In the genomic region with DNA sequence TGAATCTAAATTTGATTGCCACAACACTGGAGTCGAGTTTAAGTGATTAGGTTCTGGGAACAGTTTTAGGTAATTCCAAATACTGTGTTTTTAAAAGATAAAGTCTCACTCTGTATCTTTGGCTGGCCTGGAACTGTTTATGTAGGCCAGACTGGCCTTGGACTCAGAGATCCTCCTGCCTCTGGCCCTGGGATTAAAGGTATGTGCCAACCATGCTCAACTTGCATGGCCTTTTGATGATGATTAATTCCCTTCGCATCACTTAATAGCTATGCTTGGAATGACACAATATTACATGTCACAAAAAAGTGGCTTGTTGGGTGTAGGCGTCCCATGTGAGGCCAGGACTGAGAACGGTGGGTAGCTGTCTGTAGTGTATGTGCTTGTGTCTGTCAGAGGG, we compare ENCODE assay signal across 8 mouse cellular contexts. TPM values are rescaled to one million over a fixed set of nuclear protein-coding genes. Genes with fewer than 3 reads are reported as not detected.
DNase-seq lines count a peak whose midpoint lies in the region; ATAC-seq lines count a peak whose summit lies in the region.
"Had no signal": no experiment of that assay in that cellular context is flagged by ENCODE, and none has a peak within 500 bp of the region (broad histone marks: within the 10 kb centered on the region; RNA-seq: fewer than 3 reads in every experiment).

No protein-coding gene starts in this region.

- H3K27ac ChIP-seq in kidney, embryonic 16.5 days (ENCODE audit: low read length) = no peak overlapping the region
- no peak overlapping the region for H3K27ac ChIP-seq in hindbrain, embryonic 13.5 days
- peak overlapping the region; percentile 70; the same call in 1 of the 2 replicates for H3K27ac ChIP-seq in midbrain, embryonic 16.5 days (ENCODE audit: low read length)
- H3K27ac ChIP-seq: stomach, embryonic 15.5 days had no signal

- peaks cover 24% of the 10 kb centered on the region for H3K4me1 ChIP-seq in kidney, embryonic 16.5 days (ENCODE audit: insufficient read depth, low read length)
- peaks cover 23% of the 10 kb centered on the region for H3K4me1 ChIP-seq in hindbrain, embryonic 13.5 days (replicated peaks)
- H3K4me1 ChIP-seq in midbrain, embryonic 16.5 days (ENCODE audit: control insufficient read depth, insufficient read depth, low read length) = peaks cover 21% of the 10 kb centered on the region

- H3K36me3 ChIP-seq in kidney, embryonic 16.5 days (ENCODE audit: insufficient read depth, low read length) = no peaks in the 10 kb centered on the region
- no peaks in the 10 kb centered on the region for H3K36me3 ChIP-seq in hindbrain, embryonic 13.5 days
- H3K36me3 ChIP-seq in midbrain, embryonic 16.5 days (ENCODE audit: control insufficient read depth, insufficient read depth, low read length) = no peaks in the 10 kb centered on the region
- H3K36me3 ChIP-seq: stomach, embryonic 15.5 days had no signal

- no peak overlapping the region for H3K4me3 ChIP-seq in kidney, embryonic 16.5 days (ENCODE audit: low read length)
- peak overlapping the region; percentile 60; the same call in 1 of the 2 replicates for H3K4me3 ChIP-seq in hindbrain, embryonic 13.5 days
- H3K4me3 ChIP-seq in midbrain, embryonic 16.5 days (ENCODE audit: low read depth, low read length) = peak overlapping the region; percentile 63

- 82% methylated on average over 4 of the region's 4 CpGs for WGBS in kidney, embryonic 16.5 days
- WGBS in hindbrain, embryonic 13.5 days = 82% methylated on average over 4 of the region's 4 CpGs
- WGBS in midbrain, embryonic 16.5 days = 76% methylated on average over 4 of the region's 4 CpGs

- H3K9ac ChIP-seq in kidney, embryonic 16.5 days (replicated peaks; ENCODE audit: low read length) = no peak overlapping the region
- no peak overlapping the region for H3K9ac ChIP-seq in hindbrain, embryonic 13.5 days
- H3K9ac ChIP-seq in midbrain, embryonic 16.5 days (ENCODE audit: low read depth, low read length) = peak overlapping the region; percentile 65; the same call in 1 of the 2 replicates
- H3K9ac ChIP-seq: stomach, embryonic 15.5 days had no signal

- H3K9me3 ChIP-seq in kidney, embryonic 16.5 days (ENCODE audit: low read length) = peaks cover 5% of the 10 kb centered on the region; the same call in 1 of the 2 replicates
- no peaks in the 10 kb centered on the region for H3K9me3 ChIP-seq in hindbrain, embryonic 13.5 days
- H3K9me3 ChIP-seq in midbrain, embryonic 16.5 days (replicated peaks; ENCODE audit: control insufficient read depth, low read length, poor library complexity, severe bottlenecking) = no peaks in the 10 kb centered on the region
- H3K9me3 ChIP-seq: stomach, embryonic 15.5 days had no signal

- no peak overlapping the region; the same call in 1 of the 2 replicates for H3K4me2 ChIP-seq in kidney, embryonic 16.5 days (replicated peaks; ENCODE audit: low read depth, low read length)
- peak overlapping the region; percentile 79 for H3K4me2 ChIP-seq in hindbrain, embryonic 13.5 days
- H3K4me2 ChIP-seq in midbrain, embryonic 16.5 days (ENCODE audit: low read length) = peak overlapping the region; percentile 95

- H3K27me3 ChIP-seq in kidney, embryonic 16.5 days (ENCODE audit: insufficient read depth, low read length) = peaks cover 6% of the 10 kb centered on the region; the same call in 1 of the 2 replicates
- H3K27me3 ChIP-seq in hindbrain, embryonic 13.5 days = peaks cover 21% of the 10 kb centered on the region
- no peaks in the 10 kb centered on the region for H3K27me3 ChIP-seq in midbrain, embryonic 16.5 days (ENCODE audit: control insufficient read depth, insufficient read depth, low read depth, low read length)
- H3K27me3 ChIP-seq: stomach, embryonic 15.5 days had no signal

- DNase-seq in kidney, adult 9 months = peak; percentile 28
- peak; percentile 93 for DNase-seq in fat pad, adult 2 months (ENCODE audit: extremely low read depth, low read depth, low spot score)
- DNase-seq in cerebellum, postnatal 4 days (ENCODE audit: low spot score in 2 of 2) = no peak
- DNase-seq in kidney, adult 8-10 months = no peak

- ATAC-seq in kidney, embryonic 16.5 days (ENCODE audit: low FRiP score, low TSS enrichment) = no peak
- no peak for ATAC-seq in hindbrain, embryonic 13.5 days (ENCODE audit: low FRiP score)
- ATAC-seq in midbrain, embryonic 16.5 days = no peak

RNA-seq across cellular contexts. Expression of gene Irgm1, which starts 19.3 kb away (rescaled TPM):
- polyA plus RNA-seq in kidney, embryonic 16.5 days (2015; fragmentation: Nextera tagmentation; extraction: Ambion mirVana) = 17.0 and 18.3 TPM in 2 replicates
- polyA plus RNA-seq in hindbrain, embryonic 13.5 days (2015; fragmentation: Nextera tagmentation; extraction: Ambion mirVana) = 2.7 and 2.8 TPM in 2 replicates
- polyA plus RNA-seq in midbrain, embryonic 16.5 days (2015; fragmentation: Nextera tagmentation; extraction: Ambion mirVana) = 2.0 and 2.8 TPM in 2 replicates

RNA-seq across cellular contexts. Expression of gene Gm12184, which starts 25.7 kb away (rescaled TPM):
- polyA plus RNA-seq in kidney, embryonic 16.5 days (2015; fragmentation: Nextera tagmentation; extraction: Ambion mirVana) = 0.86 and 1.2 TPM in 2 replicates
- 2.8 and 4.4 TPM in 2 replicates for polyA plus RNA-seq in hindbrain, embryonic 13.5 days (2015; fragmentation: Nextera tagmentation; extraction: Ambion mirVana)
- 1.3 and 1.8 TPM in 2 replicates for polyA plus RNA-seq in midbrain, embryonic 16.5 days (2015; fragmentation: Nextera tagmentation; extraction: Ambion mirVana)

RNA-seq across cellular contexts. Expression of gene Trim7, which starts 26.2 kb away (rescaled TPM):
- 4.4 and 4.8 TPM in 2 replicates for polyA plus RNA-seq in kidney, embryonic 16.5 days (2015; fragmentation: Nextera tagmentation; extraction: Ambion mirVana)
- 1.0 and 2.8 TPM in 2 replicates for polyA plus RNA-seq in hindbrain, embryonic 13.5 days (2015; fragmentation: Nextera tagmentation; extraction: Ambion mirVana)
- polyA plus RNA-seq in midbrain, embryonic 16.5 days (2015; fragmentation: Nextera tagmentation; extraction: Ambion mirVana) = 1.8 and 3.6 TPM in 2 replicates

RNA-seq across cellular contexts. Expression of gene Trim41, which starts 35.0 kb away (rescaled TPM):
- 7.1 and 7.2 TPM in 2 replicates for polyA plus RNA-seq in kidney, embryonic 16.5 days (2015; fragmentation: Nextera tagmentation; extraction: Ambion mirVana)
- 7.5 TPM in 2 replicates for polyA plus RNA-seq in hindbrain, embryonic 13.5 days (2015; fragmentation: Nextera tagmentation; extraction: Ambion mirVana)
- polyA plus RNA-seq in midbrain, embryonic 16.5 days (2015; fragmentation: Nextera tagmentation; extraction: Ambion mirVana) = 6.7 and 6.9 TPM in 2 replicates

RNA-seq across cellular contexts. Expression of gene Gm5431, which starts 49.8 kb away (rescaled TPM):
- polyA plus RNA-seq in kidney, embryonic 16.5 days (2015; fragmentation: Nextera tagmentation; extraction: Ambion mirVana) = 0.09 and 0.21 TPM in 2 replicates
- polyA plus RNA-seq in hindbrain, embryonic 13.5 days (2015; fragmentation: Nextera tagmentation; extraction: Ambion mirVana) = 0.13 and 0.16 TPM in 2 replicates
- polyA plus RNA-seq in midbrain, embryonic 16.5 days (2015; fragmentation: Nextera tagmentation; extraction: Ambion mirVana) = 0.15 and 0.20 TPM in 2 replicates

Comparison
In these comparisons a context has a peak if more than half of its experiments do, and no peak if none do; other contexts are left out.
1. DNase-seq: peak in kidney, adult 9 months (single experiment) and fat pad, adult 2 months (single experiment); none in cerebellum, postnatal 4 days (0 of 2) and kidney, adult 8-10 months (0 of 2).